Mouse (Mus musculus) spleen, adult 2 months (tissue): ENCODE data around the gene Ythdc1.
"Not testable (repeated sequence)": the region's sequence is repeated elsewhere in the genome, so short reads cannot be mapped to it uniquely, and the experiment has no call there.

Source experiments
- CTCF ChIP-seq: fragments of 200-500 bp; IDR thresholded peaks from 2 replicates; pipeline ENCODE4 v1.5.1; 2011; ENCODE audit warnings: mild to moderate bottlenecking, inconsistent platforms; ENCODE audit not compliant: insufficient read depth, insufficient read length, insufficient replicate concordance; ENCODE audit errors: extremely low read depth
- POLR2A ChIP-seq: fragments of 200-500 bp; IDR thresholded peaks from 2 replicates; pipeline ENCODE4 v1.6.1; 2011; ENCODE audit warnings: low read depth, low read length, inconsistent platforms

GRCm38 (mm10) chr5:86841261-86841660 lies 37.2 kb downstream of the Ythdc1 start:
- TF ChIP-seq POLR2A, CTCF: not testable (repeated sequence)
